Mouse (Mus musculus): ENCODE results near the gene Hnf1a.

DNA sequence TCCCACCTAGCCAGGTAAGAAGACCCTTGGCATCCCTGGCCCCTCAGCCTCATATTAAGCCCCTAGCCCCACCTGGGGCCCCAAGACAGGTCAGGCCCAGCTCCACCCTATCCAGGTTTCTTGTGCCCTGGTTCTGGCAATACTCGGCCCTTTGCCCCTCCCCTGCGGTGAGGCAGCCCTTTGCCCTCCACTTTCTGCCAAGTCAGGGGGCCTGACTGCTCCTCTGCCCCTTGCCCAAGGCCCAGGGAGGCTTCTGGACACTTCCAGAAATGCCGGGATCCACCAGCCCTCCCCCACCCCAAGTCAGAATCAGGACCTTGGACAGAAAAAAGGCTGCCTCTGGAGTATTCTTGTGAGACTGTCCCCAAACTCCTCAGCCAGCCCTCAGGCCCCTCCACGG, 1.8 kb downstream of the Hnf1a start:
- TF ChIP-seq POLR2A (IDR thresholded peaks at IDR 0.05; ENCODE audit: insufficient read length, low read depth), result no peak
- TF ChIP-seq MAX (IDR thresholded peaks at IDR 0.05; ENCODE audit: low read depth), result no peak

All from myocyte (in vitro differentiated cells).